Mouse (Mus musculus): Measurements from ENCODE around the gene Cd9. TPM values are rescaled to one million over a fixed set of nuclear protein-coding genes. Genes with fewer than 3 reads are reported as not detected.

The Cd9 gene
- polyA plus RNA-seq (2014; fragmentation: Illumina TruSeq; extraction: RNeasy Lipid Tissue Mini Kit (QIAGEN cat#74804); ENCODE audit: low replicate concordance): 66.3 TPM

GRCm38 (mm10) chr6:125494092-125494871 lies at the start of gene Cd9:
Gene Cd9, minus strand, starts transcription at chr6:125494791.

Other genes with a start within 250 kb of the Cd9 start
- not detected for gene Tuba3a, start 208.7 kb downstream of the Cd9 start, polyA plus RNA-seq (2014; fragmentation: Illumina TruSeq; extraction: RNeasy Lipid Tissue Mini Kit (QIAGEN cat#74804); ENCODE audit: low replicate concordance)
- gene Ltbr, start 180.9 kb downstream of the Cd9 start, polyA plus RNA-seq (2014; fragmentation: Illumina TruSeq; extraction: RNeasy Lipid Tissue Mini Kit (QIAGEN cat#74804); ENCODE audit: low replicate concordance): 1.2 TPM
- 0.97 TPM for gene Scnn1a, start 174.1 kb downstream of the Cd9 start, polyA plus RNA-seq (2014; fragmentation: Illumina TruSeq; extraction: RNeasy Lipid Tissue Mini Kit (QIAGEN cat#74804); ENCODE audit: low replicate concordance)
- 3.9 TPM for gene Tnfrsf1a, start 145.4 kb downstream of the Cd9 start, polyA plus RNA-seq (2014; fragmentation: Illumina TruSeq; extraction: RNeasy Lipid Tissue Mini Kit (QIAGEN cat#74804); ENCODE audit: low replicate concordance)
- gene Plekhg6, start 114.0 kb downstream of the Cd9 start, polyA plus RNA-seq (2014; fragmentation: Illumina TruSeq; extraction: RNeasy Lipid Tissue Mini Kit (QIAGEN cat#74804); ENCODE audit: low replicate concordance): 0.56 TPM
- 0.33 TPM for gene Vwf, start 52.0 kb upstream of the Cd9 start, polyA plus RNA-seq (2014; fragmentation: Illumina TruSeq; extraction: RNeasy Lipid Tissue Mini Kit (QIAGEN cat#74804); ENCODE audit: low replicate concordance)
- gene Ano2, start 195.6 kb upstream of the Cd9 start, polyA plus RNA-seq (2014; fragmentation: Illumina TruSeq; extraction: RNeasy Lipid Tissue Mini Kit (QIAGEN cat#74804); ENCODE audit: low replicate concordance): 1.9 TPM